Mouse (Mus musculus): ENCODE measurements around the gene Mapk3.

DNA sequence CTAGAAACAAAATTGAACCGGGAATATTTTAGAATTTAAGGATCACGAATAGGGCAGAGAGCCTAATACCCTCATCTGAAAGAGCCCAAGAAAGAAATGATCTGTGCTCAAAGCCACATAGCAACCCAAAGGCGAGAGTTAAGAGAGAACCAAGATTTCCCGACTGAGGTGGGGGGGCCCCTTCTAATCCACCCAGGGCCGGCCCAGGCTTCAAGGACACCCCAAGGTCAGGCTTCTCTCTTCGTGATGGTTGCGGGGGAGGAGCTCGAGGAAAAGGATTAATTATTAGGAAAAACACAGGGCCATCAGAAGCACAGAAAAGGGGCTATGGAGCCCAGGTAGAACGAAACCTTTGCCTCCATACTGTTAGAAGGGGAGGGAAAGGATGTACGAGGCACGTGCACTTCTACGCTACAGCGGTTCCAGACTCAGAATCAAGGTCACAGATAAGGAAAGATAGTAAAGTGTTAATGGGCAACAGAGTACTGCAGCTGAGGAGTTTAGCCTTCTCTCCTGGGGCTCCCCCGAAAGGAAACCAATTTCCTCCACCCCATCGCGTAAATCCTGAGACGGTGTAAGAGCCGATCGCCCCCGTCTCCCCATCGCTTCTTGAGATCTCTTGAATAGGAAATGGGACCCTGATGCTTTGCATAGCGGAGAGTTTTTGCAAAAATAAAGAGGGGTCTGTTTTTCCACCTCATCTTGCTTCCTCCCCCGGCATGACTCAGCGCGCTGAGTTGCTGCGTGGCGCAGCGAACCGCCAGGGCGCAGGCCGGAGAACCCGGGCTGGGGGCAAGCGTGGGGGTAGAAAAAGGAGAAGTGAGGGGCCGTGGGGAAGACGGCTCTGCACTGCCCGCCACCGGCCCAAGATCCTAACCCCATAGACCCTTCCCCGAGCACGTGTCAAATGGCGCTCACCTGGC is 39.0 kb downstream of the Mapk3 start:
- TF ChIP-seq CTCF (IDR thresholded peaks at IDR 0.05; ENCODE audit: control insufficient read depth, insufficient read depth, low read length), result no peak
- no peak for TF ChIP-seq POLR2A (IDR thresholded peaks at IDR 0.05; ENCODE audit: borderline replicate concordance, control insufficient read depth, low read depth, low read length)

Measured in bone marrow, adult 2 months (tissue).